Mouse (Mus musculus) neural tube, embryonic 14.5 days (tissue): Measurements from ENCODE around the gene Ccdc13. TPM values are rescaled to one million over a fixed set of nuclear protein-coding genes. Genes with fewer than 3 reads are reported as not detected.

Experiments
- polyA plus RNA-seq: library from polyadenylated mRNA; unstranded; fragments of >200 nt; fragmentation: Nextera tagmentation; extraction: Ambion mirVana; gene quantifications from 2 replicates; pipeline ENCODE4 v1.2.1, GENCODE M21; 2014

Gene Ccdc13
- polyA plus RNA-seq, 1 experiment from 2014 or later, result 1.9 TPM

Other genes starting within 250 kb of the Ccdc13 start
- gene Lyzl4, start 197.4 kb downstream of the Ccdc13 start, polyA plus RNA-seq, result not detected in 2 replicates
- gene Vipr1, start 196.7 kb downstream of the Ccdc13 start, polyA plus RNA-seq, result 0.20 and 1.1 TPM in 2 replicates
- 18.1 and 19.8 TPM in 2 replicates for gene Sec22c, start 134.0 kb downstream of the Ccdc13 start, polyA plus RNA-seq
- gene Ss18l2, start 129.1 kb downstream of the Ccdc13 start, polyA plus RNA-seq, result 194 and 208 TPM in 2 replicates
- gene Nktr, start 120.3 kb downstream of the Ccdc13 start, polyA plus RNA-seq, result 64.9 and 82.9 TPM in 2 replicates
- gene Zfp651, start 80.1 kb downstream of the Ccdc13 start, polyA plus RNA-seq, result 15.7 and 17.0 TPM in 2 replicates
- 1.7 and 2.4 TPM in 2 replicates for gene Klhl40, start 61.9 kb downstream of the Ccdc13 start, polyA plus RNA-seq
- 0.26 and 0.40 TPM in 2 replicates for gene Hhatl, start 47.0 kb downstream of the Ccdc13 start, polyA plus RNA-seq
- gene Higd1a, start 18.9 kb upstream of the Ccdc13 start, polyA plus RNA-seq, result 135 and 159 TPM in 2 replicates
- gene Ackr2, start 58.9 kb upstream of the Ccdc13 start, polyA plus RNA-seq, result 1.6 and 2.0 TPM in 2 replicates
- gene Cyp8b1, start 76.8 kb upstream of the Ccdc13 start, polyA plus RNA-seq, result not detected in 2 replicates
- gene Fam198a, start 111.5 kb upstream of the Ccdc13 start, polyA plus RNA-seq, result 1.0 and 2.5 TPM in 2 replicates
- 26.6 and 28.1 TPM in 2 replicates for gene Pomgnt2, start 157.6 kb upstream of the Ccdc13 start, polyA plus RNA-seq